Mouse (Mus musculus): ENCODE results near the gene Crtc3. TPM values are rescaled to one million over a fixed set of nuclear protein-coding genes. Genes with fewer than 3 reads are reported as not detected.

Crtc3 gene
- polyA plus RNA-seq (2017; shearing (Covaris generic)) = 10 to 100 TPM; 42.1 to 79.9 TPM

DNA sequence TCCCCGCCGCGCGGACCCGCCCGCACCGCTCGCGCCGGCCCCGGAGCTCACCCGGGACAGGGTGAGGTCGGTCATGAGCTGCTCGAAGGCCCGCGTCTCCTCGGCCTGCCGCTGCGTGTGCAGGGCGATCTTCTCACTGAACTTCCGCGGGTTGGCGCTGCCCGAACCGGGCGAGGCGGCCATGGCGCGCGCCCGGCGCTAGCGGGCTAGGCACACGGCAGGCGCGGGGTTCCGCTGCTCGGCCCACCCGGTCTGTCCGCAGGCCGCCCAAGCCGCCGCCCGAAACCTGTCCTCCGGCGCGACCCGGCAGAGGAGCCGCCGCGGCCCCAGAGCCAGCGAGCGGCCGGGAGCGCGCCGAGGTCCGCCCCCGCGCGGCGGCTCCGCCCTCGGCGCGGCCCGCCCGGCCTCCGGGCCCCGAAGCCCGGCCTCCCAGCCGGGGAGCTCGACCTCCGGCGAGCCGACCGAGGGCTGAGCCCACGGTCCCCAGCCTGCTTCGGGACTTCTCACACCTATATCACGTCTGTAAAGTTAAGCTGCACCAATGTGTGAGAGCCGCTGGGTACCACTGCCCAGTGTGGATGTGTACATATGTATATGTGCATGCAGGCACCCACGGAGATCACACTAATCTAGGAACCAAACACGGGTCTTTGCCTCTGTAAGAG lies at the start of gene Crtc3:
Crtc3 (minus strand) TSS at position 322 of the 665 bp plus-strand sequence.

Other genes with a start within 250 kb of the Crtc3 start
- gene Blm, start 153.8 kb downstream of the Crtc3 start, polyA plus RNA-seq (2017; shearing (Covaris generic)) = 1 to 10 TPM; 5.1 to 9.6 TPM
- gene Iqgap1, start 137.1 kb upstream of the Crtc3 start, polyA plus RNA-seq (2017; shearing (Covaris generic)) = 100 to 1,000 TPM; 132 to 235 TPM
- 1 to 10 TPM in 1 of 2 experiments, under 1 TPM in 1; 0.50 to 2.4 TPM for gene Zscan2, start 172.0 kb upstream of the Crtc3 start, polyA plus RNA-seq (2017; shearing (Covaris generic))
- 10 to 100 TPM; 26.5 to 31.7 TPM for gene Wdr73, start 212.4 kb upstream of the Crtc3 start, polyA plus RNA-seq (2017; shearing (Covaris generic))
- gene Nmb, start 216.2 kb upstream of the Crtc3 start, polyA plus RNA-seq (2017; shearing (Covaris generic)) = 10 to 100 TPM; 42.6 to 58.1 TPM